Comparison of ENCODE assay signal across 17 mouse cellular contexts in genomic region chr3:28274763-28275162, GRCm38 (mm10).
"Had no signal": no experiment of that assay in that cellular context is flagged by ENCODE, and none has a peak within 500 bp of the region (broad histone marks: within the 10 kb centered on the region; RNA-seq: fewer than 3 reads in every experiment).

No protein-coding gene starts in this region.

- H3K4me3 ChIP-seq: liver, embryonic 13.5 days; liver, embryonic 15.5 days; midbrain, embryonic 10.5 days; midbrain, embryonic 12.5 days; myocyte; neural tube, embryonic 13.5 days; neural tube, embryonic 15.5 days; stomach, embryonic 15.5 days had no signal

- H3K4me1 ChIP-seq: liver, embryonic 13.5 days; liver, embryonic 15.5 days; stomach, embryonic 15.5 days had no signal

- DNase-seq: liver, embryonic 13.5 days; liver, postnatal 0 days; lung, embryonic 14.5 days; lung, postnatal 10 days; lung, postnatal 4 days; midbrain, embryonic 14.5 days; right cerebral cortex, postnatal 14 days; thymus, postnatal 25 days; thymus, postnatal 4 days had no signal

- ATAC-seq: liver, postnatal 0 days; midbrain, embryonic 16.5 days had no signal
